Mouse (Mus musculus) midbrain, embryonic 16.5 days (tissue): ENCODE measurements around the gene Afap1. TPM values are rescaled to one million over a fixed set of nuclear protein-coding genes. Genes with fewer than 3 reads are reported as not detected.

Source experiments
- ATAC-seq: fragments of 200-750 bp; cut with Nextera tagmentation; 2 replicates; pipeline ENCODE4 v1.8.0; 2017; ENCODE audit warnings: moderate TSS enrichment
- H3K27ac ChIP-seq: fragments of 300-500 bp; sonication (generic); 2 replicates; pipeline ENCODE4 v1.5.1; 2014; ENCODE audit warnings: mild to moderate bottlenecking, low read length, mixed read lengths
- H3K27me3 ChIP-seq: fragments of 300-500 bp; sonication (generic); 2 replicates; pipeline ENCODE4 v1.6.1; 2014; ENCODE audit warnings: low read depth, low read length, mixed read lengths; ENCODE audit not compliant: control insufficient read depth, insufficient read depth
- H3K36me3 ChIP-seq: fragments of 300-500 bp; sonication (generic); 2 replicates; pipeline ENCODE4 v1.6.1; 2014; ENCODE audit warnings: mild to moderate bottlenecking, low read length, moderate library complexity, mixed read lengths; ENCODE audit not compliant: control insufficient read depth, insufficient read depth
- H3K4me1 ChIP-seq: fragments of 300-500 bp; sonication (generic); 2 replicates; pipeline ENCODE4 v1.6.1; 2014; ENCODE audit warnings: mild to moderate bottlenecking, low read length, mixed read lengths; ENCODE audit not compliant: control insufficient read depth, insufficient read depth
- H3K4me2 ChIP-seq: fragments of 300-500 bp; sonication (generic); 2 replicates; pipeline ENCODE4 v1.6.1; 2014; ENCODE audit warnings: mild to moderate bottlenecking, low read length, mixed read lengths
- H3K4me3 ChIP-seq: fragments of 300-500 bp; sonication (generic); 2 replicates; pipeline ENCODE4 v1.5.1; 2014; ENCODE audit warnings: low read depth, mild to moderate bottlenecking, low read length, moderate library complexity, mixed read lengths
- H3K9ac ChIP-seq: fragments of 300-500 bp; sonication (generic); 2 replicates; pipeline ENCODE4 v1.6.1; 2014; ENCODE audit warnings: low read depth, low read length, mixed read lengths
- H3K9me3 ChIP-seq: fragments of 300-500 bp; sonication (generic); replicated peaks from 2 replicates; pipeline ENCODE4 v1.6.1; 2014; ENCODE audit warnings: mild to moderate bottlenecking, low read length, mixed read lengths; ENCODE audit not compliant: control insufficient read depth, poor library complexity, severe bottlenecking
- WGBS: fragments of 180-500 bp; shearing (Covaris S2); extraction: QIAGEN DNeasy Blood & Tissue Kit; methylation state at CpG from one replicate; pipeline ENCODE4 v1.1.7; 2014; 5-methylcytosine and 5-hydroxymethylcytosine counted together
- polyA plus RNA-seq: library from polyadenylated mRNA; unstranded; fragments of >200 nt; fragmentation: Nextera tagmentation; extraction: Ambion mirVana; gene quantifications from 2 replicates; pipeline ENCODE4 v1.2.1, GENCODE M21; 2015

The Afap1 gene
- polyA plus RNA-seq, 1 experiment from 2014 or later, result 61.2 TPM

DNA sequence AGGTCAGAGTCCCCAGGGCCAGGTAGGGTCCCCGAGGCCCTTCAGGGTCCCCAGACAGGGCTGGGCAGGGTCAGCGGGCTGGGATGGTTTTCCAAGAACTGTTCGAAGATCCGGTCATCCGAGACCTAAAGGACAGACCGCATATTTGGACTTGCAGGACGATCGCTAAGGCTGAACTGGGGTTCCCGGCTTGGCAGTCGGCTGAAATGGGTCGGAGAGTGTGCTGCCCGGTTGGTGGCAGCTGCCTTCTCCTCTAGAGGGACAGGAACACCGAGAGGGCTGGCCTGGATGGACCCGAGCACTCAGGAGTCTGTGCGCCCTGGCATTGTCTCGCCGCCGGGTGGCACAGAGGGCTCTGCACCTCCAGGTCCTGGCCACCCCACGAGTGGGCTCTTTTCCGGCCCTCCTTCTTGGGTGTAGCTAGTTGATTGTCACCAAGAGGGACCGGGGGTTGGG, 714 bp downstream of the Afap1 start:
- 2% methylated on average over 21 of the region's 21 CpGs for WGBS
- H3K4me1 ChIP-seq, result peaks cover 38% of the 10 kb centered on the region

GRCm38 (mm10) chr5:35894295-35895047, 1.4 kb downstream of the Afap1 start:
- Histone ChIP-seq H3K36me3 (no peaks in the 10 kb centered on the region), H3K4me3 (peak overlapping the region; percentile 50), H3K27ac (peak overlapping the region; percentile 86), H3K4me1 (peaks cover 40% of the 10 kb centered on the region), H3K27me3 (no peaks in the 10 kb centered on the region), H3K9ac (peak overlapping the region; percentile 88), H3K4me2 (peak overlapping the region; percentile 96), H3K9me3 (no peaks in the 10 kb centered on the region)
- no peak for ATAC-seq
- WGBS, result 7% methylated on average over 30 of the region's 30 CpGs

More for the DNA sequence above, 714 bp downstream of the Afap1 start:
- H3K27ac ChIP-seq, result peak overlapping the region; percentile 86
- H3K9ac ChIP-seq, result peak overlapping the region; percentile 88
- peak overlapping the region; percentile 96 for H3K4me2 ChIP-seq
- H3K9me3 ChIP-seq, result no peaks in the 10 kb centered on the region
- ATAC-seq, result peak; percentile 57
- H3K4me3 ChIP-seq, result peak overlapping the region; percentile 50
- H3K27me3 ChIP-seq, result no peaks in the 10 kb centered on the region
- H3K36me3 ChIP-seq, result no peaks in the 10 kb centered on the region

DNA sequence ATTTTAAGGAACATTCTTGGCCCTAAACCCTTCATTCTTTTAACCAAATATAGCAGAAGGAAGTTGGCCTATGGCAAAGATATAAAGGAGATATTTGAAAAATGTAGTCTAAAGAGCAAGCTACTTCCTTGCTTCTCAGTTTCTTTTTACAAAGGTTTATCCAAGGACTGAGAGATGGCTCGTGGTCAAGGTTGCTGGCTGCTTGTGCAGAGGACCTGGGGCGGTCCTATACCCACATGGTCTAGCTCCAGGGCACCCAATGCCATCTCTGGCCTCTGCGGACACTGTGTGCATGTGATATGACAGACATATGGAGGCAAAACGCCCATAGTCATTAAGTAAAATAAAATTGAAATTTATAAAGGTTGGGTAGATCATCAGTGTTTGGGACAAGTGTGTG, 2.8 kb downstream of the Afap1 start:
- H3K4me3 ChIP-seq, result no peak overlapping the region
- H3K36me3 ChIP-seq, result no peaks in the 10 kb centered on the region
- no peak overlapping the region for H3K27ac ChIP-seq
- no peaks in the 10 kb centered on the region for H3K27me3 ChIP-seq
- no peaks in the 10 kb centered on the region for H3K9me3 ChIP-seq
- 90% methylated on average over 4 of the region's 4 CpGs for WGBS
- H3K9ac ChIP-seq, result no peak overlapping the region
- no peak for ATAC-seq
- H3K4me1 ChIP-seq, result peaks cover 51% of the 10 kb centered on the region
- no peak overlapping the region for H3K4me2 ChIP-seq

GRCm38 (mm10) chr5:35896556-35896955, 3.4 kb downstream of the Afap1 start:
- 56% methylated on average over 4 of the region's 4 CpGs for WGBS
- H3K4me2 ChIP-seq, result no peak overlapping the region; the same call in 1 of the 2 replicates
- no peak overlapping the region for H3K27ac ChIP-seq
- no peak overlapping the region for H3K9ac ChIP-seq
- no peak overlapping the region for H3K4me3 ChIP-seq
- H3K27me3 ChIP-seq, result no peaks in the 10 kb centered on the region
- H3K9me3 ChIP-seq, result no peaks in the 10 kb centered on the region
- no peak for ATAC-seq
- no peaks in the 10 kb centered on the region for H3K36me3 ChIP-seq
- peaks cover 56% of the 10 kb centered on the region for H3K4me1 ChIP-seq

DNA sequence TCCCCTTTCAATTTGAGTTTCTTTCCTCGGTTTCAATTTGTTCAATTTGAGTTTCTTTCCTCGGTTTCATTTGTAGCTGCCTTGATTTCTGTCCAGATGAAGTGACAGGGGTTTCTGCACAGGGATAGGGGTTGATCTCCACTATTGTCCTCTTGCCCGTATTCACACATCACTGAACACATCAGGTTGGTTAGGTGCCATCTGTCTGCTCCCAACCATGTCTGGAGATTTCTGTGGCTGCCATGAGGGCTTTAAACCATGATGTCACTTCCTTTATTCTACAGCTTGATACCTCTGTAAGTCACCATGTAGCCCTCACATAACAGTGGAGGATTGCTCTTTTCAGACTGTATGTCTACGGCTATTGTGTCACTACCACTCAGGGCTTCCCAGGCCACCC, 4.0 kb downstream of the Afap1 start:
- no peaks in the 10 kb centered on the region for H3K36me3 ChIP-seq
- ATAC-seq, result no peak
- no peaks in the 10 kb centered on the region for H3K27me3 ChIP-seq
- no peak overlapping the region; the same call in 1 of the 2 replicates for H3K4me2 ChIP-seq
- H3K4me3 ChIP-seq, result no peak overlapping the region
- H3K27ac ChIP-seq, result no peak overlapping the region
- peaks cover 56% of the 10 kb centered on the region for H3K4me1 ChIP-seq
- H3K9ac ChIP-seq, result no peak overlapping the region
- no peaks in the 10 kb centered on the region for H3K9me3 ChIP-seq
- 71% methylated on average over 4 of the region's 4 CpGs for whole genome bisulfite sequencing

DNA sequence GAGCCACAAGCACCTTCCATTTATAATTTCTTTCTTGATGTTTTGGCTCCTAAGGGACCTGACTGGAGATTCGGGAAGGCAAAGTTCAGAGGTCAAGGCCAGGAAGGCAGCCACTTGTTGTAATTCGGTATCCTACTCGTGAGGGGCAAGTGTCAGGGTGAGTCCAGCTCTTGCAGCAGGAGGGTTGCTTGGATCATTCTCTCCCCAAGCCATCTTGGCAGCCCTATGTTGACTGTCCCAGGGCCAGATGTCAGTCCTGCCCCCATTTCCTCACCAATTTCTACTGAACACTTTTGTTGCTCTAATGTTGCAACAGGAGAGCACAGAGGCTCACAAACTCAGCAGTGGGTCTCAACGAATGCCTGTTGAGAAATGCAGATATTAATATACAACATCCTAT, 5.0 kb downstream of the Afap1 start:
- H3K9me3 ChIP-seq, result no peaks in the 10 kb centered on the region
- WGBS, result 73% methylated on average over 4 of the region's 4 CpGs
- peaks cover 52% of the 10 kb centered on the region for H3K4me1 ChIP-seq

DNA sequence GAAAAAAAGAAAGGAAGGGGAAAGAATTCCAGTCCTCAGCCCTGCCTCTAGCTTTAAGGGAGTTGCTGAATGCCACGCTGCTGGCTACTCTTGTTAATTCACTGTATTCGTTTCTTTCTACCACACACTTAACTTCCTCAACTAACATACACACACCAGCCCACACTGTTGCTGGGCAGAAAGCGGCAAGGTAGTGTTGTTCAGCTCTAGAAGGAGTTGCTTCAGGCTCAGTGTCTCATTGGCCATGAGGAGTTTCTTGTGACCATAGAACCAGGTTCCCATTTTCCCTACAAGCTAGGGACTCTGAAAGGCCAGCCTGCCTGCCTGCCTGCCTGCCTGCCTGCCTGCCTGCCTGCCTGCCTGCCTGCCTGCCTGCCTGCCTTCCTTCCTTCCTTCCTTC, 5.9 kb downstream of the Afap1 start:
- no peaks in the 10 kb centered on the region for H3K9me3 ChIP-seq

More for the DNA sequence above, 5.0 kb downstream of the Afap1 start:
- H3K27ac ChIP-seq, result no peak overlapping the region
- H3K4me3 ChIP-seq, result no peak overlapping the region
- no peak overlapping the region for H3K4me2 ChIP-seq
- H3K27me3 ChIP-seq, result no peaks in the 10 kb centered on the region
- no peaks in the 10 kb centered on the region for H3K36me3 ChIP-seq
- no peak for ATAC-seq
- no peak overlapping the region for H3K9ac ChIP-seq

DNA sequence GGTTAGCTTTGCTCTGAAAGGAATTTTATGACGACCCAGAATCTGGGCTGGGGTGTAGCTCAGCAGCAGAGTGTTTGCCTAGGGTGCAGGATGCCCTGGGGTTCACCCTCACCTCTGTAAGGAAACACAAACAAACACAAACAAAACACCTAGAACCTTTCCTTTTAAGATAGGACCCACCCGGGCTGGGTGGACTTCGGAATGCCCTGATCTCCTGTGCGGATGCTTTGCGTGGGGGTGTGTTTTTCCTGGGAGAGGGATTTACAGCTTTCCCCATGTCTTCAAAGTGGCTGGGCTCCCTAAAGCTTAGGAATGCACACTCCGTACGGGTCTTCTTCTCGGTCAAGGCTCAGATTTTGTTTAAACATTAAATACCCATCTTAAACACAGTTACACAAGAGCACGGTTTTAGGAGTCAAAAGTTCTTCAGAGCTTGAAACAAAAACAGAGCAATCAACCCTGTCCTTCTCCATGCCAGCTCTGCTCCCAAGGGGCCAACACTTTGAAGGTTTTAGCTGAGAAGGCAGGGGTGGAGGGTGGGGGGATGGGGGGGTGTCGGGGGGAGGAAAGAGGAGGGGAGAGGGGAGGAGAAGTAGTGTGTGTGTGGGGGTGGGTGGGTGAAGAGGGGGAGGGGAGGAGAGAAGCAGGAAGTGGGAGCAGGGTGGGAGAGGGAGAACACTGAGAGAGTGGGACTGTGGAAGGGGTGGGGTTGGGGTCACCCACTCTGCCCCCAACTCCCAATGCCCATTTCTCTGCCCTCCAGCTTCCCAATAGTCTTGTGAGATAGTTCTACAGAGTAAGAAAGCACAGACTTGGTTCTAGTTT, 7.5 kb downstream of the Afap1 start:
- Histone ChIP-seq H3K36me3 (no peaks in the 10 kb centered on the region), H3K27ac (no peak overlapping the region), H3K4me3 (no peak overlapping the region), H3K9ac (no peak overlapping the region), H3K4me1 (peaks cover 53% of the 10 kb centered on the region), H3K9me3 (no peaks in the 10 kb centered on the region), H3K4me2 (no peak overlapping the region), H3K27me3 (no peaks in the 10 kb centered on the region)
- 10% methylated on average over 10 of the region's 10 CpGs for WGBS
- no peak for ATAC-seq

More for the DNA sequence above, 5.9 kb downstream of the Afap1 start:
- peaks cover 54% of the 10 kb centered on the region for H3K4me1 ChIP-seq
- H3K9ac ChIP-seq, result no peak overlapping the region
- WGBS, result 78% methylated on average over 3 of the region's 3 CpGs
- H3K4me2 ChIP-seq, result no peak overlapping the region
- H3K4me3 ChIP-seq, result no peak overlapping the region
- ATAC-seq, result no peak
- no peaks in the 10 kb centered on the region for H3K36me3 ChIP-seq
- no peaks in the 10 kb centered on the region for H3K27me3 ChIP-seq
- no peak overlapping the region for H3K27ac ChIP-seq
